Mouse (Mus musculus) natural killer cell, adult 2 months (primary cell): Measurements from ENCODE around the gene Myog.

ENCODE experiments used
- DNase-seq, 2 experiments: peaks; one replicate each; pipeline ENCODE4 v3.0.0; 2022; ENCODE audit warnings: low spot score in 2 of 2

Myog gene

GRCm38 (mm10) chr1:134283108-134283507, 6.7 kb upstream of the Myog start:
- no peak for DNase-seq

- no peak for DNase-seq
These were observed 4.2 kb upstream of the Myog start for GRCm38 (mm10) chr1:134285458-134286120.

GRCm38 (mm10) chr1:134288239-134288638, 1.6 kb upstream of the Myog start:
- no peak for DNase-seq

- DNase-seq: no peak
These were observed 511 bp downstream of the Myog start for GRCm38 (mm10) chr1:134290300-134290699.

GRCm38 (mm10) chr1:134290909-134291308, 1.1 kb downstream of the Myog start:
- DNase-seq: no peak

- DNase-seq: no peak
These were observed 1.8 kb downstream of the Myog start for GRCm38 (mm10) chr1:134291555-134291954.

- DNase-seq: no peak
These were observed 2.3 kb downstream of the Myog start for GRCm38 (mm10) chr1:134292073-134292472.

- no peak for DNase-seq
These were observed 2.8 kb downstream of the Myog start for GRCm38 (mm10) chr1:134292601-134293000.

GRCm38 (mm10) chr1:134293276-134293675, 3.5 kb downstream of the Myog start:
- DNase-seq: no peak

- DNase-seq: no peak
These were observed 4.2 kb downstream of the Myog start for GRCm38 (mm10) chr1:134293738-134294604.

- no peak for DNase-seq
These were observed 7.5 kb downstream of the Myog start for GRCm38 (mm10) chr1:134297265-134297664.

GRCm38 (mm10) chr1:134298636-134299411, 9.0 kb downstream of the Myog start:
- DNase-seq: no peak

- peak in 1 of 2 experiments; percentile 35 for DNase-seq
These were observed 12.9 kb downstream of the Myog start for GRCm38 (mm10) chr1:134302568-134303238.

- DNase-seq: no peak
These were observed 15.2 kb downstream of the Myog start for GRCm38 (mm10) chr1:134304940-134305339.

GRCm38 (mm10) chr1:134307409-134307808, 17.6 kb downstream of the Myog start:
- DNase-seq: no peak

GRCm38 (mm10) chr1:134310291-134310690, 20.5 kb downstream of the Myog start:
- DNase-seq: no peak

- DNase-seq: no peak
These were observed 20.9 kb downstream of the Myog start for GRCm38 (mm10) chr1:134310729-134311128.

GRCm38 (mm10) chr1:134311760-134312159, 22.0 kb downstream of the Myog start:
- DNase-seq: no peak

- DNase-seq: no peak
These were observed 25.4 kb downstream of the Myog start for GRCm38 (mm10) chr1:134315181-134315580.

- no peak for DNase-seq
These were observed 26.6 kb downstream of the Myog start for GRCm38 (mm10) chr1:134316361-134316760.

- DNase-seq: no peak
These were observed 28.5 kb downstream of the Myog start for GRCm38 (mm10) chr1:134318261-134318660.
